Mouse (Mus musculus): Measurements from ENCODE around the gene Hrk. TPM values are rescaled to one million over a fixed set of nuclear protein-coding genes. Genes with fewer than 3 reads are reported as not detected.

The Hrk gene
- polyA plus RNA-seq, 1 experiment from 2014 or later = 0.33 TPM

- H3K4me3 ChIP-seq (ENCODE audit: low read depth, low read length) = no peak overlapping the region
- TF ChIP-seq EP300 (IDR thresholded peaks at IDR 0.05) = no peak
- TF ChIP-seq CTCF (IDR thresholded peaks at IDR 0.05) = peak; percentile 29; the same call in 1 of the 2 replicates
- H3K27me3 ChIP-seq (replicated peaks; ENCODE audit: insufficient read depth, low read length) = peaks cover 35% of the 10 kb centered on the region
- DNase-seq (ENCODE audit: low spot score) = no peak
- ATAC-seq = no peak
- no peak overlapping the region for H3K27ac ChIP-seq (ENCODE audit: low read length)
- H3K4me2 ChIP-seq (replicated peaks; ENCODE audit: low read depth, low read length) = no peak overlapping the region
- no peaks in the 10 kb centered on the region for H3K36me3 ChIP-seq (ENCODE audit: insufficient read depth, low read length)
- 15% methylated on average over 2 of the region's 2 CpGs for WGBS
- no peak overlapping the region for H3K9ac ChIP-seq (replicated peaks; ENCODE audit: low read depth)
- no peaks in the 10 kb centered on the region; the same call in 1 of the 2 replicates for H3K9me3 ChIP-seq (ENCODE audit: low read length)
- no peaks in the 10 kb centered on the region for H3K4me1 ChIP-seq (ENCODE audit: insufficient read depth, low read depth, low read length)
These were observed 10.7 kb downstream of the Hrk start for GRCm38 (mm10) chr5:118175137-118175536.

- Histone ChIP-seq H3K4me1 (ENCODE audit: insufficient read depth, low read depth, low read length) (no peaks in the 10 kb centered on the region), H3K4me2 (replicated peaks; ENCODE audit: low read depth, low read length) (no peak overlapping the region), H3K27me3 (replicated peaks; ENCODE audit: insufficient read depth, low read length) (peaks cover 15% of the 10 kb centered on the region), H3K4me3 (ENCODE audit: low read depth, low read length) (no peak overlapping the region), H3K27ac (ENCODE audit: low read length) (no peak overlapping the region), H3K36me3 (ENCODE audit: insufficient read depth, low read length) (no peaks in the 10 kb centered on the region), H3K9me3 (ENCODE audit: low read length) (no peaks in the 10 kb centered on the region; the same call in 1 of the 2 replicates), H3K9ac (replicated peaks; ENCODE audit: low read depth) (no peak overlapping the region)
- DNase-seq (ENCODE audit: low spot score) (no peak), ATAC-seq (no peak)
- WGBS = 44% methylated on average over 7 of the region's 7 CpGs
- TF ChIP-seq EP300 (IDR thresholded peaks at IDR 0.05) = no peak
- TF ChIP-seq CTCF (IDR thresholded peaks at IDR 0.05) = no peak
These were observed 13.2 kb downstream of the Hrk start for GRCm38 (mm10) chr5:118177640-118178039.

GRCm38 (mm10) chr5:118186903-118187633 lies 22.6 kb downstream of the Hrk start:
- H3K36me3 ChIP-seq (ENCODE audit: insufficient read depth, low read length) = no peaks in the 10 kb centered on the region
- no peak overlapping the region for H3K4me3 ChIP-seq (ENCODE audit: low read depth, low read length)
- no peak overlapping the region for H3K4me2 ChIP-seq (replicated peaks; ENCODE audit: low read depth, low read length)
- ATAC-seq = no peak
- TF ChIP-seq EP300 (IDR thresholded peaks at IDR 0.05) (no peak), CTCF (IDR thresholded peaks at IDR 0.05) (no peak)
- DNase-seq (ENCODE audit: low spot score) = no peak
- no peaks in the 10 kb centered on the region for H3K9me3 ChIP-seq (ENCODE audit: low read length)
- no peak overlapping the region for H3K27ac ChIP-seq (ENCODE audit: low read length)
- 79% methylated on average over 9 of the region's 9 CpGs for WGBS
- H3K9ac ChIP-seq (replicated peaks; ENCODE audit: low read depth) = no peak overlapping the region
- H3K27me3 ChIP-seq (replicated peaks; ENCODE audit: insufficient read depth, low read length) = no peaks in the 10 kb centered on the region
- H3K4me1 ChIP-seq (ENCODE audit: insufficient read depth, low read depth, low read length) = no peaks in the 10 kb centered on the region

- no peaks in the 10 kb centered on the region for H3K36me3 ChIP-seq (ENCODE audit: insufficient read depth, low read length)
- H3K4me2 ChIP-seq (replicated peaks; ENCODE audit: low read depth, low read length) = no peak overlapping the region
- WGBS = 58% methylated on average over 6 of the region's 6 CpGs
- no peak overlapping the region for H3K9ac ChIP-seq (replicated peaks; ENCODE audit: low read depth)
- no peak overlapping the region for H3K4me3 ChIP-seq (ENCODE audit: low read depth, low read length)
- DNase-seq (ENCODE audit: low spot score) (no peak), ATAC-seq (no peak)
- no peaks in the 10 kb centered on the region for H3K4me1 ChIP-seq (ENCODE audit: insufficient read depth, low read depth, low read length)
- H3K27me3 ChIP-seq (replicated peaks; ENCODE audit: insufficient read depth, low read length) = no peaks in the 10 kb centered on the region
- TF ChIP-seq CTCF (IDR thresholded peaks at IDR 0.05) = no peak
- no peak for TF ChIP-seq EP300 (IDR thresholded peaks at IDR 0.05)
- H3K27ac ChIP-seq (ENCODE audit: low read length) = no peak overlapping the region
- H3K9me3 ChIP-seq (ENCODE audit: low read length) = no peaks in the 10 kb centered on the region
These were observed 23.9 kb downstream of the Hrk start for GRCm38 (mm10) chr5:118188356-118188755.

GRCm38 (mm10) chr5:118190491-118190890 lies 26.0 kb downstream of the Hrk start:
- DNase-seq (ENCODE audit: low spot score) = no peak
- no peak overlapping the region for H3K9ac ChIP-seq (replicated peaks; ENCODE audit: low read depth)
- no peaks in the 10 kb centered on the region for H3K36me3 ChIP-seq (ENCODE audit: insufficient read depth, low read length)
- no peak for ATAC-seq
- no peak for TF ChIP-seq CTCF (IDR thresholded peaks at IDR 0.05)
- no peak for TF ChIP-seq EP300 (IDR thresholded peaks at IDR 0.05)
- no peak overlapping the region for H3K4me3 ChIP-seq (ENCODE audit: low read depth, low read length)
- H3K9me3 ChIP-seq (ENCODE audit: low read length) = no peaks in the 10 kb centered on the region
- H3K4me1 ChIP-seq (ENCODE audit: insufficient read depth, low read depth, low read length) = no peaks in the 10 kb centered on the region
- H3K27ac ChIP-seq (ENCODE audit: low read length) = no peak overlapping the region
- 72% methylated on average over 9 of the region's 9 CpGs for WGBS
- H3K4me2 ChIP-seq (replicated peaks; ENCODE audit: low read depth, low read length) = no peak overlapping the region
- no peaks in the 10 kb centered on the region for H3K27me3 ChIP-seq (replicated peaks; ENCODE audit: insufficient read depth, low read length)

GRCm38 (mm10) chr5:118192221-118192620 lies 27.8 kb downstream of the Hrk start:
- WGBS = 36% methylated on average over 16 of the region's 18 CpGs
- ATAC-seq (no peak), DNase-seq (ENCODE audit: low spot score) (no peak)
- Histone ChIP-seq H3K27me3 (replicated peaks; ENCODE audit: insufficient read depth, low read length) (no peaks in the 10 kb centered on the region), H3K4me1 (ENCODE audit: insufficient read depth, low read depth, low read length) (no peaks in the 10 kb centered on the region), H3K9ac (replicated peaks; ENCODE audit: low read depth) (no peak overlapping the region), H3K4me3 (ENCODE audit: low read depth, low read length) (no peak overlapping the region), H3K36me3 (ENCODE audit: insufficient read depth, low read length) (no peaks in the 10 kb centered on the region), H3K27ac (ENCODE audit: low read length) (no peak overlapping the region), H3K4me2 (replicated peaks; ENCODE audit: low read depth, low read length) (no peak overlapping the region), H3K9me3 (ENCODE audit: low read length) (no peaks in the 10 kb centered on the region)
- TF ChIP-seq CTCF (IDR thresholded peaks at IDR 0.05) (no peak), EP300 (IDR thresholded peaks at IDR 0.05) (no peak)

All from lung, postnatal 0 days (tissue).